Mouse (Mus musculus) gastrocnemius, postnatal 4 days (tissue): ENCODE results near the gene Zfp385c. TPM values are rescaled to one million over a fixed set of nuclear protein-coding genes. Genes with fewer than 3 reads are reported as not detected.
"Not testable (repeated sequence)": the region's sequence is repeated elsewhere in the genome, so short reads cannot be mapped to it uniquely, and the experiment has no call there.

Source experiments
- DNase-seq, 2 experiments: peaks; one replicate each; pipeline ENCODE4 v3.0.0; 2021 to 2022; ENCODE audit warnings: low spot score in 2 of 2, mixed read lengths in 2 of 2
- total RNA-seq, 2 experiments: library from RNA; stranded (reverse); gene quantifications; 2 replicates each; pipeline ENCODE4 v1.2.3; 2021

Zfp385c gene
- total RNA-seq, 2 experiments from 2014 or later, result 1.9 to 2.2 TPM

DNA sequence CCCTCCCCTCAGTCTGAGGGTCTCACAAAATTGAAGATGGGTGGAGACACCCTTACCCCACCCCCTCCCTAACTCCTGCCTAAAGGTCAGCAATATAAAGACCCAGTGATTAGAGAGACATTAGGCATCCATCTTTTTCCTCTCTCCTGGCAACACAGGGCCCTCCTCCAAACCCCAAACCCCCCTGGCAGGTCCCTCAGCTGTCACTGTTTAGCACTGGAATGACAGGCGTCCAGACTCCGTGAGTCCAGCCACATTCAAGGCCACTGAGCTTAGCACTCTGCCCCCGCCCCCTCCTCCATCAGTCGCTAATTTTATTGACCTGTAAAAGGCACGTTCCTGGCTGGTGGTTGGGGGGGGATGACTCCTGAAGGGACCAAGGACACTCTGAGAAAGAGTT is 899 bp upstream of the Zfp385c start:
- DNase-seq, result no peak

GRCm38 (mm10) chr11:100690389-100690788 is 1.9 kb downstream of the Zfp385c start:
- DNase-seq, result no peak

DNA sequence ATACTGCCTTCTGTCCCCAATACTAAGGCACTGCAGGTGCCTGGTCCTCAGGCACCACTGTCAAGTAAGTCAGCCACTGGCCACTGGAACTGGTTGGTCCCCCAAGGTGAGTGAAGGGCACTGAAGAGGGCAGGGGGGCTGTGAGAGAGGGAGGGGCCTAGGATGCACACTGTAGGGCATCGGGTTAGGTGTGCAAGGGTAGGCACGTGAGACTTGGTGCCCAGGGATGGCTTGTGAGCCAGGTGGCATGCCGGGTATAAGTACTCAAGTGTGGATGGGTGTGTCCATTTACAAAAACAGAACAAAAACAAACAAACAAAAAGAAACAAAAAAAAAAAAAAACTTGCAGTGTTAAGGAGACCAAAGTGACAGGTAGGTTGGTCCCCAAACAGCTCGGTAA is 3.8 kb downstream of the Zfp385c start:
- DNase-seq, result no peak

- no peak for DNase-seq
Observed at GRCm38 (mm10) chr11:100687265-100687664, 5.0 kb downstream of the Zfp385c start.

DNA sequence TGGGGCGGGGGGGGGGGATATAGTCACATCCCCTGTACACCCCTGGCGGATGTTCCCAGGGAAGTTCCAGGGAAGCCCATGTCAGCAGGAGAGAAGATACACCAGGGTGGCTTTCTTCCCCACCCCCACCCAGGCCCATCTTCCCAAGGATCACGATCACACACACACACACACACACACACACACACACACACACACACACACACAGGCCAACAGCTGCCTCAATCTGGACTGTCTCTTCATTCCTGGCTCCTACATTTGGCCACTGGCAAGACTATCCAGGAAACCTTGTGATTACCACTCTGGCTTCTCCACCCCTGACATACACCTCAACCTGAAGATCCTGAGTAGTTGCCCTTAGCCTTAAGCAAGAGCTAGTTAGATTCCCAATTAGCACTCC is 6.9 kb downstream of the Zfp385c start:
- DNase-seq, result no peak

- no peak for DNase-seq
Observed at GRCm38 (mm10) chr11:100684084-100684483, 8.2 kb downstream of the Zfp385c start.

- DNase-seq, result no peak
Observed at GRCm38 (mm10) chr11:100682526-100682925, 9.7 kb downstream of the Zfp385c start.

DNA sequence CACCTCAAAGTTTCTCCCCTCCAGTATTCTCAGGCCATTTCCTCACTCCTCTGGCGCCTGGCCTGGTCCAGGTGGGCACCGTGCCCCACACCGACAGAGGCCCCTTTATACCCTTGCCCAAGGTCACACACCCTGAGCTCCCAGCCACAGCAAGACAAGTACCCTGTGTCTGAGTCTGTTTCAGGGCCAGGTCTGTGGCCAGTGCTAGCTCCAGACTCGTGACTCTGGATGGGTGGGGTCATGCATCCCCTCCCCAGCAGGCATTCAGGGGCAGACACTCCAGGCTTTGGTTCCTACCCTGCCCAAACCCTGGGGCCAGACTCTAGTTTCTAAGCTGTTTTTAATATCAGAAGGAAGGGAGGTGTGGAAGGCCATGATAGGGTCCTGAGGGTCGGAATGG is 10.4 kb downstream of the Zfp385c start:
- DNase-seq, result no peak

DNA sequence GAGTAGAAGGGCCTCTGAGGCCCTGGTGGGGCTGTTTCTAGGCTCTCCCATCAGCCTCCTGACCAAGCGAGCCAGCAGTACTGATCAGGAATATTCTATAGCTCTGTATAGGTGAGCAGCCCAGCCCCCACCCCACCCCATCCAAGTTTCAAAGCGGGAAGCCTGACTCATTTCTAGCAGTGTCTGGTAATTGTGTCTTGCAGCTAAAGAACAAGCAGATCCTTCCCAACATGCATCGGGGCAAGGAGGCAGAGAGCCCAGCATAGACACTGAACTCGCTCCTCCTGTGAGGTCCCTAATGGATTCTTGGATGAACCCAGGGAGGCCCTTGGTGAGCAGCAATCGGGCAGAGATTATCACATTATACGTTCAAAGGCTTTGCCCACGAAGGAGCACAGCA is 14.4 kb downstream of the Zfp385c start:
- no peak for DNase-seq

- DNase-seq, result peak; percentile 70 to 78
Observed at GRCm38 (mm10) chr11:100673169-100673568, 19.1 kb downstream of the Zfp385c start.

DNA sequence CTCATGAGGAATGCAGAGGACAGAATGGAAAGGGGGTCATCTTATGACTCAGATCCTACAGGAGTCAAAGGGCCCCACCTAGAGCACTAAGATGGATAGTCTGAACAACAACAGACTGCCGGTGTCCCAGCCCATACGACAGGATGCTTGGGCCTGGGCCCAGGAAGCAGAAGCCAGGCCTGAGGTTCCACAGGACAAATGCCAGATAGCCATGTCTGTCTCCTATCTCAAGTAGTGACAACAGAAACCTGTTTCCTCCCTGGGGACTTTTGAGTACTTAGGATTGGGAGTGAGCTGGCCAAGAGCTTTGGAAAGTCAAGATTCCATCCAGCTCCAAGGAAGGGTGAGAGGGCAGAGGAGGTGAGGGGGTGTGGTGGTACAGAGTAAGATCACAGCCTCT is 20.3 kb downstream of the Zfp385c start:
- no peak for DNase-seq

- no peak for DNase-seq
Observed at GRCm38 (mm10) chr11:100671049-100671448, 21.2 kb downstream of the Zfp385c start.

- DNase-seq, result no peak
Observed at GRCm38 (mm10) chr11:100659806-100660205, 32.4 kb downstream of the Zfp385c start.

- DNase-seq, result no peak
Observed at GRCm38 (mm10) chr11:100656458-100656857, 35.8 kb downstream of the Zfp385c start.

DNA sequence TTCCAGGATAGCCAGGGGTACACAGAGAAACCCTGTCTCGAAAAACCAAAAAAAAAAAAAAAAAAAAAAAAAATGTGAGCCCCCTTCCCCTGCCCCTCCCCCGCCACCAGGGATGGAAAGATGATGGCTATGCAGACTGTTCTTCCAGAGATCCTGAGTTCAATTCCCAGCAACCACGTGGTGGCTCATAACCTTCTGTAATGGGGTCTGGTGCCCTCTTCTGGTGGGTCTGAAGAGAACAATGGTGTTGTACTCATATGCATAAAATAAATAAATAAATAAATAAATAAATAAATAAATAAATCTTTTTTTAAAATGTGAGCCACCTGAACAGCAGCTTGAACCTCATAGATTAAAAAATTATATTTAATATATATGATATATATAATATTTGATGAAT is 36.7 kb downstream of the Zfp385c start:
- DNase-seq, result not testable (repeated sequence)

DNA sequence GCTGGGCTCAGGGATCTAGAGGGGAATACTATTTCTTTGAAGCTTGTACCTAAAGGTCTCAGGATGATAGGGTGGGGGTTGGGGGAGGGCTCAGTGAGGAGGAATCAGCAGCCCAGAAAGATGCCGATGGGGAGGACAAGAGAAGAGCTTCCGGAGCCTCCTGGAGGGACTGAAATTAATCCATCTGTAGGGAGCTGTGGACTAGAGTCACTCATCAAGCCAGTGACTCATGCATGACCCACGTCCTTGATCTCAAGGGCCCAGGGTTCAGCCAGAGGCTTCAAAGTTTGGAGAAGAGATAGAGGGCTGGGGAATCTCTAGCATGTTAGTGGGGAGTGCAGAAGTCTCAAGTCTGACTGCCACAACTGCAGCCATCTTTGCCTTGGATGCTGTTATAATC is 40.5 kb downstream of the Zfp385c start:
- no peak for DNase-seq

DNA sequence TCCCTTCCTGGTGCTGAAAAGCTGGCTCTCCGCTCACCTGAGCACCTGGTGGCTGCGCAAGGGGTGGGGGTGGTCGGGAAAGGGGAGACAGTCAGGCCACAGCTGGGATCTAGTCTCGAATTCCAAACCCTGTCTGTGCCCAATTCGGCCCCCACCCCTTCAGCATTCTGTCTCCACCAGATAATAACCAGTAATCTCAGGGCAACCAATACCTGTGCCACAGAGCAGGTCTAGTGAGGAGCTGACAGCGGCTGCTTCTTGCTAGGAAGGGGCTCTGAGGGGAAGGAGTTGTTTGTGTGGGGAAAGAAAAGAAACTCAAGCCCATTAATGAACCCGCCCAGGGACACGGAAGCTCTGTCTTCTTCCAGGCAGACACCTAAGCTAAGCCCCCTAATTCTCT is 41.0 kb downstream of the Zfp385c start:
- no peak for DNase-seq

- DNase-seq, result no peak
Observed at GRCm38 (mm10) chr11:100648405-100648804, 43.9 kb downstream of the Zfp385c start.

DNA sequence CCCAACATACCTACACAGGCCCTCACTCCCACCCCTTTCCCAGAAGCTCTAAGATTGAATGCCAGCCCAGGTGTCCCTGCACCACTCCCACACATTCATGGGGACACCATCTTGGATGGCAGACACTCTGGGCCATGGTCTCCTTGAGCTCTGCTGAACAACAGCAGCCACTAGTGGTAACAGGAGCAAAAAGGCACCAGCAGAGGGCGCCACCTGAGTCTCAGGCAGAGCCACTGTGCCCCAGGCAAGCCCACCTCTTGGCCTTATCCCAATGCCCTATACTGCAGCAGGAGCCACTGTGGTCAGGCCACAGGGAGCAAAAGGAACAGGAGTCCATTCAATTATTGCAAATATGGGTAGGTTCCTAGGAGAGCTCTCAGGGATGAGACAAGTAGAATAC is 46.0 kb downstream of the Zfp385c start:
- DNase-seq, result peak in 1 of 2 experiments; percentile 46

- DNase-seq, result no peak
Observed at GRCm38 (mm10) chr11:100643612-100644575, 48.4 kb downstream of the Zfp385c start.

DNA sequence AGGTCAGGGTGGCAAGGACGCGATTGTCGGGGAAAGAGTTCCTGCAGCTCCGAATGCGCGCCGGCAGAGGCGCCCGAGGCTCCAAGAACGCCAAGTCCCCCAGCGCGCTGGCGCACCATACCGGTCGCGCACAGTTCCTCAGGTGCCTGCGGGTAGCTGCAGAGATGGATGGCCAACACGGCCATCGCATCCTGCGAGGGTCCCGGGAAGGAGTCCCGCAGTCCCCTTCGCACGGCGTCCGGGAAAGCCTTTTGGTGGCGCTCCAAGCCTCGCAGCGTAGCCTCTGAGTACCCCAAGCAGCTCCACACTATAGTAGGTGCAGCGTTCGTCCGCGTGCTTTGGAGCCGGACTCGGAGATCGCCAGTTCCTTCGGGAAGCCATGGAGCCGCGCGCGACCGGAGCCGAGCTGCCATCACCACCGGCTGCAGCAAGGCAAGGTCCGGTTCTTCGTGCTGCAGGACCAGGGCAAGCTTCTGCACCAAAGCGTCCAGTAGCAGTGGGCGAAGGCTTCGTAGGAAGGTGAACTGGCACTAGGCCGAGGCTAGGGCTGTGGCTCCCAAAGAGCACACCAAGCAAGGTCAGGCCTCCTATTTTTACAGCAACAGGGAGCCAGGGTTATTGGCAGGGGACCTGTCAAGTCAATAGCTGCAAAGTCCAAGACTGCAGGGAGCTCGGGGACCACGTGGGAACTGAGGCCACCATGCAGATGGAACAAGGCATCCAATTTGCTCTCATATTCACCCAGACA is 51.9 kb downstream of the Zfp385c start:
- DNase-seq, result no peak

DNA sequence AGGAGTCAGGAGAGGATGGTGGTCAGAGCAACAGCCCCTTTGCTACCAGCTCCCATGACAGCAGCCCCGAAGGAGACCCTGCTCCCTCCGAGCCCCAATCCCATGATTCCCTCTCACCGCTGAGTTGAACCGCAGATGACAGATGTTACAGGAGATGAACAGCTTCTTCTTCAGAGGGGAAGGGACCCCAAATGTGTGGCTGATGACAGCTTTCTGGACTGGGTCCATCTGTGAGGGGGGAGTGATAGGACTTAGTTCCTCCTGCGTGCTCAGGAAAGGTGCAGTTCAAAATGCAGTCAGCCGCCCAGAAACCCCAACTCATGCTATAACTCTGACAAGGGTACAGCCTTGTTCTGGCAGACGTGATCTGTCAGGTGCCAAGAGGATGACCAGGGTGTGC is 57.7 kb downstream of the Zfp385c start:
- no peak for DNase-seq
